Mouse (Mus musculus) intestine, embryonic 15.5 days (tissue): ENCODE measurements around the gene Tmem120b. TPM values are rescaled to one million over a fixed set of nuclear protein-coding genes. Genes with fewer than 3 reads are reported as not detected.
A peak's percentile ranks its signal among the peaks of the same experiment; 100 is the strongest.

Experiments
- ATAC-seq: fragments of 200-750 bp; cut with Nextera tagmentation; 2 replicates; pipeline ENCODE4 v1.8.0; 2017; ENCODE audit warnings: moderate TSS enrichment, moderate library complexity
- H3K27ac ChIP-seq: fragments of 300-500 bp; sonication (generic); 2 replicates; pipeline ENCODE4 v1.5.1; 2015; ENCODE audit warnings: mild to moderate bottlenecking, inconsistent platforms
- H3K27me3 ChIP-seq: fragments of 300-500 bp; sonication (generic); replicated peaks from 2 replicates; pipeline ENCODE4 v1.6.1; 2015; ENCODE audit warnings: inconsistent platforms
- H3K36me3 ChIP-seq: fragments of 300-500 bp; sonication (generic); 2 replicates; pipeline ENCODE4 v1.6.1; 2015; ENCODE audit warnings: inconsistent platforms
- H3K4me1 ChIP-seq: fragments of 300-500 bp; sonication (generic); replicated peaks from 2 replicates; pipeline ENCODE4 v1.6.1; 2015; ENCODE audit warnings: inconsistent platforms
- H3K4me2 ChIP-seq: fragments of 300-500 bp; sonication (generic); replicated peaks from 2 replicates; pipeline ENCODE4 v1.6.1; 2015; ENCODE audit warnings: mild to moderate bottlenecking, inconsistent platforms
- H3K4me3 ChIP-seq: fragments of 300-500 bp; sonication (generic); replicated peaks from 2 replicates; pipeline ENCODE4 v1.5.1; 2015; ENCODE audit warnings: inconsistent platforms
- H3K9ac ChIP-seq: fragments of 300-500 bp; sonication (generic); 2 replicates; pipeline ENCODE4 v1.6.1; 2015; ENCODE audit warnings: inconsistent platforms
- H3K9me3 ChIP-seq: fragments of 300-500 bp; sonication (generic); 2 replicates; pipeline ENCODE4 v1.6.1; 2016; ENCODE audit warnings: inconsistent platforms
- WGBS: fragments of 180-500 bp; shearing (Covaris S2); methylation state at CpG from one replicate; pipeline ENCODE4 v1.1.7; 2015; 5-methylcytosine and 5-hydroxymethylcytosine counted together
- polyA plus RNA-seq: library from polyadenylated mRNA; unstranded; fragments of >200 nt; fragmentation: Nextera tagmentation; extraction: Ambion mirVana; gene quantifications from 2 replicates; pipeline ENCODE4 v1.2.1, GENCODE M21; 2015

Tmem120b gene
- polyA plus RNA-seq, 1 experiment from 2014 or later: 10.1 TPM

GRCm38 (mm10) chr5:123149451-123150400 is 81.5 kb downstream of the Tmem120b start:
- H3K9ac ChIP-seq: 0 out of 2 replicates have a peak overlapping the region, but pooled peaks have one; percentile 28
- H3K36me3 ChIP-seq: peaks cover 48% of the 10 kb centered on the region
- H3K4me1 ChIP-seq: peaks cover 43% of the 10 kb centered on the region

GRCm38 (mm10) chr5:123150641-123151040 is 82.4 kb downstream of the Tmem120b start:
- 30% methylated on average over 7 of the region's 7 CpGs for WGBS
- Histone ChIP-seq H3K9ac (0 out of 2 replicates have a peak overlapping the region, but pooled peaks have one; percentile 28), H3K27ac (peak overlapping the region; percentile 24; the same call in 1 of the 2 replicates), H3K4me3 (peak overlapping the region; percentile 33), H3K4me1 (peaks cover 34% of the 10 kb centered on the region), H3K36me3 (peaks cover 50% of the 10 kb centered on the region), H3K9me3 (no peaks in the 10 kb centered on the region), H3K27me3 (no peaks in the 10 kb centered on the region), H3K4me2 (peak overlapping the region; percentile 63)
- no peak for ATAC-seq

More at GRCm38 (mm10) chr5:123149451-123150400, 81.5 kb downstream of the Tmem120b start:
- ATAC-seq: peak; percentile 90
- WGBS: 6% methylated on average over 19 of the region's 19 CpGs
- Histone ChIP-seq H3K27me3 (no peaks in the 10 kb centered on the region), H3K9me3 (no peaks in the 10 kb centered on the region), H3K4me2 (peak overlapping the region; percentile 63), H3K27ac (peak overlapping the region; percentile 20; the same call in 1 of the 2 replicates), H3K4me3 (peak overlapping the region; percentile 33)

GRCm38 (mm10) chr5:123151077-123151476 is 82.9 kb downstream of the Tmem120b start:
- Histone ChIP-seq H3K4me2 (peak overlapping the region; percentile 63), H3K9ac (no peak overlapping the region), H3K9me3 (no peaks in the 10 kb centered on the region), H3K27me3 (no peaks in the 10 kb centered on the region), H3K27ac (peak overlapping the region; percentile 24; the same call in 1 of the 2 replicates), H3K4me3 (peak overlapping the region; percentile 33), H3K36me3 (peaks cover 52% of the 10 kb centered on the region), H3K4me1 (peaks cover 31% of the 10 kb centered on the region)
- WGBS: 21% methylated on average over 7 of the region's 7 CpGs
- ATAC-seq: no peak

GRCm38 (mm10) chr5:123151707-123152362 is 83.6 kb downstream of the Tmem120b start:
- Histone ChIP-seq H3K36me3 (peaks cover 53% of the 10 kb centered on the region), H3K9ac (no peak overlapping the region), H3K27ac (no peak overlapping the region), H3K27me3 (no peaks in the 10 kb centered on the region), H3K9me3 (no peaks in the 10 kb centered on the region), H3K4me2 (no peak overlapping the region), H3K4me3 (no peak overlapping the region), H3K4me1 (peaks cover 31% of the 10 kb centered on the region)
- 93% methylated on average over 19 of the region's 19 CpGs for WGBS
- ATAC-seq: no peak

- Histone ChIP-seq H3K9me3 (no peaks in the 10 kb centered on the region), H3K36me3 (peaks cover 54% of the 10 kb centered on the region), H3K27me3 (no peaks in the 10 kb centered on the region), H3K4me3 (no peak overlapping the region), H3K27ac (no peak overlapping the region), H3K9ac (no peak overlapping the region), H3K4me1 (peaks cover 31% of the 10 kb centered on the region), H3K4me2 (no peak overlapping the region)
- ATAC-seq: no peak
- 81% methylated on average over 1 of the region's 1 CpGs for WGBS
Measured at GRCm38 (mm10) chr5:123152901-123153300, 84.7 kb downstream of the Tmem120b start.

GRCm38 (mm10) chr5:123155425-123155824 is 87.2 kb downstream of the Tmem120b start:
- H3K9ac ChIP-seq: no peak overlapping the region
- H3K4me2 ChIP-seq: no peak overlapping the region
- no peaks in the 10 kb centered on the region for H3K9me3 ChIP-seq
- no peak overlapping the region for H3K4me3 ChIP-seq
- no peak for ATAC-seq
- no peak overlapping the region for H3K27ac ChIP-seq
- H3K36me3 ChIP-seq: peaks cover 67% of the 10 kb centered on the region
- H3K27me3 ChIP-seq: no peaks in the 10 kb centered on the region
- H3K4me1 ChIP-seq: peaks cover 7% of the 10 kb centered on the region
- 51% methylated on average over 7 of the region's 7 CpGs for WGBS

GRCm38 (mm10) chr5:123156763-123157162 is 88.5 kb downstream of the Tmem120b start:
- no peak overlapping the region for H3K4me2 ChIP-seq
- ATAC-seq: no peak
- H3K4me1 ChIP-seq: no peaks in the 10 kb centered on the region
- H3K36me3 ChIP-seq: peaks cover 75% of the 10 kb centered on the region
- WGBS: 92% methylated on average over 12 of the region's 12 CpGs
- no peaks in the 10 kb centered on the region for H3K27me3 ChIP-seq
- H3K9ac ChIP-seq: no peak overlapping the region
- H3K9me3 ChIP-seq: no peaks in the 10 kb centered on the region
- no peak overlapping the region for H3K4me3 ChIP-seq
- no peak overlapping the region for H3K27ac ChIP-seq

- no peak for ATAC-seq
- Histone ChIP-seq H3K9me3 (no peaks in the 10 kb centered on the region), H3K9ac (no peak overlapping the region), H3K4me1 (no peaks in the 10 kb centered on the region), H3K27me3 (no peaks in the 10 kb centered on the region), H3K4me2 (no peak overlapping the region), H3K36me3 (peaks cover 71% of the 10 kb centered on the region), H3K27ac (no peak overlapping the region), H3K4me3 (no peak overlapping the region)
- 79% methylated on average over 4 of the region's 4 CpGs for WGBS
Measured at GRCm38 (mm10) chr5:123157972-123158371, 89.8 kb downstream of the Tmem120b start.

- H3K27ac ChIP-seq: no peak overlapping the region
- H3K4me2 ChIP-seq: no peak overlapping the region
- 94% methylated on average over 4 of the region's 4 CpGs for WGBS
- no peaks in the 10 kb centered on the region for H3K27me3 ChIP-seq
- ATAC-seq: no peak
- no peaks in the 10 kb centered on the region for H3K9me3 ChIP-seq
- H3K4me3 ChIP-seq: no peak overlapping the region
- H3K4me1 ChIP-seq: no peaks in the 10 kb centered on the region
- H3K36me3 ChIP-seq: peaks cover 78% of the 10 kb centered on the region
- no peak overlapping the region for H3K9ac ChIP-seq
Measured at GRCm38 (mm10) chr5:123159446-123159845, 91.2 kb downstream of the Tmem120b start.

GRCm38 (mm10) chr5:123159866-123160265 is 91.7 kb downstream of the Tmem120b start:
- no peak overlapping the region for H3K9ac ChIP-seq
- no peaks in the 10 kb centered on the region for H3K27me3 ChIP-seq
- H3K27ac ChIP-seq: no peak overlapping the region
- no peak for ATAC-seq
- no peak overlapping the region for H3K4me2 ChIP-seq
- H3K4me3 ChIP-seq: no peak overlapping the region
- H3K4me1 ChIP-seq: no peaks in the 10 kb centered on the region
- peaks cover 76% of the 10 kb centered on the region for H3K36me3 ChIP-seq
- H3K9me3 ChIP-seq: no peaks in the 10 kb centered on the region
- 93% methylated on average over 15 of the region's 15 CpGs for WGBS

GRCm38 (mm10) chr5:123160341-123160740 is 92.1 kb downstream of the Tmem120b start:
- no peak overlapping the region for H3K27ac ChIP-seq
- ATAC-seq: no peak
- no peak overlapping the region for H3K4me2 ChIP-seq
- H3K9ac ChIP-seq: no peak overlapping the region
- no peaks in the 10 kb centered on the region for H3K4me1 ChIP-seq
- H3K9me3 ChIP-seq: no peaks in the 10 kb centered on the region
- no peaks in the 10 kb centered on the region for H3K27me3 ChIP-seq
- no peak overlapping the region for H3K4me3 ChIP-seq
- WGBS: 85% methylated on average over 15 of the region's 15 CpGs
- H3K36me3 ChIP-seq: peaks cover 75% of the 10 kb centered on the region

GRCm38 (mm10) chr5:123162942-123163341 is 94.7 kb downstream of the Tmem120b start:
- ATAC-seq: no peak
- Histone ChIP-seq H3K4me1 (no peaks in the 10 kb centered on the region), H3K27ac (no peak overlapping the region), H3K4me3 (no peak overlapping the region), H3K4me2 (no peak overlapping the region), H3K9me3 (no peaks in the 10 kb centered on the region), H3K9ac (no peak overlapping the region), H3K27me3 (no peaks in the 10 kb centered on the region), H3K36me3 (peaks cover 70% of the 10 kb centered on the region)
- WGBS: 83% methylated on average over 9 of the region's 9 CpGs
